Mouse (Mus musculus) lung, postnatal 25 days (tissue): ENCODE measurements around the gene Mrc2.

Experiments used
- DNase-seq: peaks from one replicate; pipeline ENCODE4 v3.0.0; 2022; ENCODE audit warnings: low spot score

Gene Mrc2

GRCm38 (mm10) chr11:105390290-105390689 lies 97.8 kb downstream of the Mrc2 start:
- no peak for DNase-seq
